Mouse (Mus musculus): ENCODE measurements around the gene Eif2ak4.

GRCm38 (mm10) chr2:118343897-118344296 lies 44.5 kb upstream of the Eif2ak4 start:
- TF ChIP-seq HCFC1 (IDR thresholded peaks at IDR 0.05; ENCODE audit: low read depth, low read length) (no peak), EP300 (IDR thresholded peaks at IDR 0.05; ENCODE audit: low read length) (no peak), CTCF (conservative IDR thresholded peaks at IDR 0.05 in 1 of 2, IDR thresholded peaks at IDR 0.05 in 1 of 2; ENCODE audit: low read depth in 2 of 2, low read length in 2 of 2) (no peak), ETS1 (conservative IDR thresholded peaks at IDR 0.05; ENCODE audit: low read depth, low read length) (no peak), USF1 (IDR thresholded peaks at IDR 0.05; ENCODE audit: low read depth, low read length) (no peak), TCF12 (IDR thresholded peaks at IDR 0.05; ENCODE audit: low read depth, low read length) (no peak)
